ENCODE assay signal across 35 mouse cellular contexts in the genomic region with DNA sequence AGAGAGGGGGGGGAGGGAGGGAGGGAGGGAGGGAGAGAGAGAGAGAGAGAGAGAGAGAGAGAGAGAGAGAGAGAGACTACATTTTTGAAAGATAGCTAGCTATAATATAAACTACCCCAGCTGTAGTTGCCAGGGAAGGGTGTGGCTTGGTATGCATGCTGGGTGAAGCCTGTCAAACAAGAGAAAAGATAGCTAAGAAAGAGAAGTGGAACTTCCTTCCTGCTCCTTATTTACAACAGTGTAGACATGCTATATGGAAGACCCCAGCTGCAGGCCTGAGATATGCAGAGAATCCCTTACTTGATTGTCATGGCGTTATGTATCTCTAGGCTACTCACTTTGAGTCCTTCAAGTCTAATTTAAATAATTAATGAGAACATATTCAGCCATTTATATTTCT.
"Had no signal": no experiment of that assay in that cellular context is flagged by ENCODE, and none has a peak within 500 bp of the region (broad histone marks: within the 10 kb centered on the region; RNA-seq: fewer than 3 reads in every experiment).

No protein-coding gene starts in this region.

- H3K9ac ChIP-seq: heart, embryonic 12.5 days; heart, embryonic 13.5 days; heart, embryonic 15.5 days; hindbrain, embryonic 12.5 days; hindbrain, embryonic 13.5 days; hindbrain, embryonic 14.5 days; hindbrain, embryonic 15.5 days; intestine, embryonic 15.5 days; kidney, embryonic 15.5 days had no signal

- ATAC-seq: hindbrain, embryonic 16.5 days; hindbrain, postnatal 0 days; inflammation-experienced regulatory T-cells, adult 6 months; intestine, embryonic 15.5 days; intestine, embryonic 16.5 days; intestine, postnatal 0 days had no signal

- H3K4me2 ChIP-seq: heart, embryonic 11.5 days; heart, embryonic 12.5 days; heart, embryonic 13.5 days; heart, embryonic 15.5 days; hindbrain, embryonic 12.5 days; hindbrain, embryonic 13.5 days; hindbrain, embryonic 14.5 days; hindbrain, embryonic 15.5 days; intestine, embryonic 15.5 days; kidney, embryonic 15.5 days had no signal

- H3K36me3 ChIP-seq: heart, embryonic 12.5 days; heart, embryonic 13.5 days; heart, embryonic 15.5 days; hindbrain, embryonic 10.5 days; hindbrain, embryonic 12.5 days; hindbrain, embryonic 13.5 days; hindbrain, embryonic 15.5 days; intestine, embryonic 15.5 days; kidney, embryonic 15.5 days had no signal

- H3K4me3 ChIP-seq: heart, embryonic 12.5 days; heart, embryonic 13.5 days; heart, embryonic 15.5 days; hindbrain, embryonic 10.5 days; hindbrain, embryonic 12.5 days; hindbrain, embryonic 13.5 days; hindbrain, embryonic 15.5 days; intestine, embryonic 15.5 days; kidney, embryonic 15.5 days; layer of hippocampus, adult 2 months; left cerebral cortex, adult 2 months had no signal

- H3K4me1 ChIP-seq: heart, embryonic 12.5 days; heart, embryonic 13.5 days; heart, embryonic 15.5 days; hindbrain, embryonic 10.5 days; hindbrain, embryonic 12.5 days; hindbrain, embryonic 13.5 days; hindbrain, embryonic 15.5 days; intestine, embryonic 15.5 days; kidney, embryonic 15.5 days had no signal

- DNase-seq: heart, postnatal 10 days; heart, postnatal 14 days; heart, postnatal 36 days; heart, postnatal 4 days; kidney, adult 11 months; kidney, adult 18-20 months; kidney, adult 2 months; kidney, adult 8-10 months; kidney, adult 9 months; kidney, postnatal 10 days; kidney, postnatal 14 days; kidney, postnatal 25 days; kidney, postnatal 36 days; kidney, postnatal 4 days; layer of hippocampus, adult 9-11 months; layer of hippocampus, postnatal 36 days had no signal

- H3K27me3 ChIP-seq: heart, embryonic 12.5 days; heart, embryonic 13.5 days; heart, embryonic 15.5 days; hindbrain, embryonic 12.5 days; hindbrain, embryonic 13.5 days; hindbrain, embryonic 15.5 days; intestine, embryonic 15.5 days; kidney, embryonic 15.5 days had no signal

- H3K27ac ChIP-seq: heart, embryonic 13.5 days; heart, embryonic 15.5 days; hindbrain, embryonic 10.5 days; hindbrain, embryonic 12.5 days; hindbrain, embryonic 13.5 days; hindbrain, embryonic 14.5 days; hindbrain, embryonic 15.5 days; hindbrain, postnatal 0 days; intestine, embryonic 15.5 days; kidney, embryonic 15.5 days; kidney, postnatal 0 days had no signal

- H3K9me3 ChIP-seq: heart, embryonic 12.5 days; heart, embryonic 13.5 days; heart, embryonic 15.5 days; hindbrain, embryonic 10.5 days; hindbrain, embryonic 12.5 days; hindbrain, embryonic 13.5 days; hindbrain, embryonic 15.5 days; intestine, embryonic 15.5 days; kidney, embryonic 15.5 days had no signal
